Mouse (Mus musculus): ENCODE data around the gene AC134908.4.
A peak's percentile ranks its signal among the peaks of the same experiment; 100 is the strongest.
"Not testable (repeated sequence)": the region's sequence is repeated elsewhere in the genome, so short reads cannot be mapped to it uniquely, and the experiment has no call there.

AC134908.4 gene

DNA sequence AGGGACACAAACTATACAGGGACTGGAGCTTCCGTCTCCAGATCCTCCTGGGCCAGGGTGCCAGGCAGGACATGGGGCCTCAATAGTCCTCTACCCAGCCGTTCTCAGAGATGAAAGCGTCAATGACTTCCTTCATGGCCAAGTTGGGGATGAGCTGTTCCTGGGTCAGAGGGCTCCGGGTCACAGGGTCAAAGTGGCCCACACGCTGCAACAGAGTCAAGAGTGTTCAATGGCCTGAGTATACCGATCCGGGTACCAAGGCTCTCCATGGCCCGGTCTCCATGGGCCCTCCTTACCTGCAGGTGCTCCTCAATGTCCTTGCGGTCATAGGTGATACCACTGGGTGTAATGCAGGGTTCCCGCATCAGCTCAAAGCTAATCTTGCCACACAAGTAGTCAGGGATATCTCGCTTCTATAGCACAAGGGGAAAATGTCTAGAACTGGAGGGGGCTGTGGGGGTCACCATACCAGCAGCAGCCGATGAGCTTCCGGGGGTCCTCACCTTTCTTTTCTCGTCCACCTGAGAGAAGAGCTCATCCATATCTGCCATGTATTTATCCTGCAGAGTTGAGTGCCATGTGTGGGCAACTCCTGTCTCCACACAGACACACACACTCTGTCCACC, 35.5 kb upstream of the AC134908.4 start:
- DNase-seq, result no peak

- DNase-seq, result no peak
Observed at GRCm38 (mm10) chr17:25830200-25830753, 34.8 kb upstream of the AC134908.4 start.

DNA sequence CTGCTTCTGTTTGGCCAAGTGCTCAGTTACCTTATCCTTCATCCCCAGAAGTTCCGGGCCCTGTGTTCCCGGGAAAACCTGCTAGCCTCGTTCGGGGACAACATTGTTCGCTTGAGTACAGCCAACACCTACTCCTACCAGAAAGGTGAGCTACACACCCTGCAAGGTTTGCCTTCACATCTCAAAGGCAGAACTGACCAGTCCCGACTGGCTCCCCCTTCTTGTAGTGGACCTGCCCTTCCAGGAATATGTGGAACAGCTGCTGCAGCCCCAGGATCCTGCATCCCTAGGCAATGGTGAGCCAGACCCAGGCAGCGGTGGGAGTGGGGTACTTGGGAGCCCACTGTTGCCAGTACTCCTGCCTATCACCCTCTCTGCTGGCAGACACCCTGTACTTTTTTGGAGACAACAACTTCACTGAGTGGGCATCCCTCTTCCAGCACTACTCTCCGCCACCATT, 34.1 kb upstream of the AC134908.4 start:
- DNase-seq, result no peak

DNA sequence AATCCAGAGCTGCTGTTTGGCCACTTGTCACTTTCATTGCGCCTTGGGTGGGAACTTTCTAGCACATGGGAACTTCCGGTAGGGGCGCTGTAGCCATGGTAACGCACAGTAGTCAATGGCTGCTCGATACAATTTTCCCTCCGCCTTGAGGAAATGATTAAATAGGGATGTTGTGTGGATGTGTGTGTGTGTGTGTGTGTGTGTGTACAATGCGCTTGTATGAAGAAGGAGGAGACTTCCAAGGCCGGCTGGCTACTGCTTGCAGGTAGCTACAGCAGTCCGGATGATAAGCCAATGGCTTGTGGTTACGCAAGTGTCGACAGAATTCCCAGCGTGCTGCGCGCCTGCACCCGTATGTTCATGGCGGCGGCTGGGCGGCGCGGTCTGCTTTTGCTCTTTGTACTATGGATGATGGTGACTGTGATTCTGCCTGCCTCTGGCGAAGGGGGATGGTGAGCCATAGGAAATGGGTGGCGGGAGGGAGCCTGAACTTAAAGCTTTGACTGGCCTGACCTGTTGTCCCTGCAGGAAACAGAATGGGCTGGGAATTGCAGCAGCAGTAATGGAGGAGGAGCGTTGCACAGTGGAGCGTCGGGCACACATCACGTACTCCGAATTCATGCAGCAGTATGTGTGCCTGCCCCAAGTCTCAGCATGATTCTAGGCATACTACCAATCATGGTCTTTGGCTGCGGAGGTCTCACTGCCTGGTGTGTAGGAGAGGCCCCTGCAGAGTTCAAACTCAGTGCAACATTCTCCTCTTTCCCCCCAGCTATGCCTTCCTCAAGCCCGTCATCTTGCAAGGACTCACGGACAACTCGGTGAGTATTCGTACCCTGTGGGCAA, 33.5 kb upstream of the AC134908.4 start, which contains the start of gene Jmjd8:
Jmjd8 (plus strand) TSS at position 156 of the 846 bp plus-strand sequence.
- DNase-seq, result peak; percentile 86

GRCm38 (mm10) chr17:25828223-25828594, 32.8 kb upstream of the AC134908.4 start:
- no peak for DNase-seq

GRCm38 (mm10) chr17:25827546-25828222, 32.2 kb upstream of the AC134908.4 start:
- DNase-seq, result no peak

- no peak for DNase-seq
Observed at GRCm38 (mm10) chr17:25827011-25827410, 31.6 kb upstream of the AC134908.4 start.

DNA sequence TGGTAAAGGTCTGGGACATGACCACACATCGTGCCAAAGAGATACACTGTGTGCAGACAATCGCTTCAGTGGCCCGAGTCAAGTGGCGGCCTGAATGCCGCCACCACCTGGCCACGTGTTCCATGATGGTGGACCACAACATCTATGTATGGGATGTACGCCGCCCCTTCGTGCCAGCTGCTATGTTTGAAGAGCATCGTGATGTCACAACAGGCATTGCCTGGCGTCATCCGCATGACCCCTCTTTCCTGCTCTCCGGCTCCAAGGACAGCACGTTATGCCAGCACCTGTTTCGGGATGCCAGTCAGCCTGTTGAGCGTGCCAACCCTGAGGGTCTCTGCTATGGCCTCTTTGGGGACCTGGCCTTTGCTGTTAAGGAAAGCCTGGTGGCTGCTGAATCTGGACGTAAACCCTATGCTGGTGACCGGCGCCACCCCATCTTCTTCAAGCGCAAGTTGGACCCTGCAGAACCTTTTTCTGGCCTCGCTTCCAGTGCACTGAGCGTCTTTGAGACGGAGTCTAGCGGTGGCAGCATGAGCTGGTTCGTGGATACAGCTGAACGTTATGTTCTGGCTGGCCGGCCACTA, 30.6 kb upstream of the AC134908.4 start:
- no peak for DNase-seq

- DNase-seq, result no peak
Observed at GRCm38 (mm10) chr17:25825311-25825710, 29.9 kb upstream of the AC134908.4 start.

GRCm38 (mm10) chr17:25824362-25825142, 29.1 kb upstream of the AC134908.4 start:
- DNase-seq, result no peak

- DNase-seq, result peak; percentile 72
Observed at GRCm38 (mm10) chr17:25823452-25823851, 28.0 kb upstream of the AC134908.4 start, which contains the start of gene Wdr24. Wdr24 (plus strand) TSS chr17:25823627.

- no peak for DNase-seq
Observed at GRCm38 (mm10) chr17:25818851-25819780, 23.7 kb upstream of the AC134908.4 start.

GRCm38 (mm10) chr17:25817662-25818061, 22.2 kb upstream of the AC134908.4 start:
- no peak for DNase-seq

DNA sequence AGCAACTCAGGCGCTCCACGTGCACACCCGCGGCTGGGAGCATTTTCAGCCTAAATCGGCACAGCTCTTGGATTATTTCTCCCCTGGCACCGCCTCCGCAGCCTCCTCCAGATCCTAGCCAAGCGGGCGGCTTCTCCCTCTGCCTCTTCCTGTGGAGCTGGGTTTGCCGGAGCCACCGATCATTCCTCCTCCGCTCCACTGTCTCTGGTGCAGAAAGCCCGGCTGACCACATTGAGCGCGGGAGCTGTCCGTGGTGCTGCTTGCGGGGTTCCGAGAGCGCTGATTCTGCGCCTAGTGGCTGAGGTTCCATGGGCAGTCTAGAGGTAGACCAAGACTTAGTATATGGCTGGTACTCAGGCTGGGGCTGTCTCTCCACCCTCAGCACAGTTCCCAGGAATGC, 18.0 kb upstream of the AC134908.4 start:
- DNase-seq, result peak; percentile 88

- DNase-seq, result no peak
Observed at GRCm38 (mm10) chr17:25810890-25811289, 15.4 kb upstream of the AC134908.4 start.

DNA sequence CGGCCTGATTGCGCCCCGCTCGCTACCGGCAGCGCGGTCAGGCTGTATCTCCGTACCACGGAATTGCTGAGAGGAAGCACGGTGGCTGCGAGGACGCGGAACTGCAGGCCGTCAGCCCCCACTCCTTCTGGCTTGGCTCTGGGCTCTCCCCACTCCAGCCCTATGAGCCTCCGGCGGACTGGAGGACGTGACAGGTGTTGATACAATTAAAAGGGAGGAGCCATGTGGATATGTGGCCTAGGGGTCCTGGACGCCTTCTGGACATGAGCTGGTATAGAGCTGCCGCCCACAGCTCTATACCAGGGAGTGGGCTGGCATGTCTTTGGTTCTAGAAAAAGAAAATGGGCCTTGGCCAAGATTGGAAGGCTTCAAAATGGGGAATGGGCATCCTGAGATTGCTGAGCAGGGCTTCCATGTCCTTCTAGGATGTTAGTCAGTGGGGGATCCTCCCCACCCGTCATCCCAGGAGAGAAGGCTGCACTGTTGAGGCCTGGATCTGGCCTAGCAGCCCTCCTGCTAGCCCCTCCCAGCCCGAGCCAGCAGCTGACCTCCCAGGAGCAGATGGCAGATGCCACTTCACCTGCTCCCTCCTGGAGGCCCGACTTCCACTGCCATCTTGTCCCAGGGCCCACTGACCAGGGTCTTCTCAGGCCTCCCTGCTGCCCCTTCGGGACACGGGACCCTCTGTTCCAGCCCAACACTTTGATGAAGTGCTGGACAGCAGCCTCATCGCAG, 14.3 kb upstream of the AC134908.4 start:
- DNase-seq, result peak; percentile 64

DNA sequence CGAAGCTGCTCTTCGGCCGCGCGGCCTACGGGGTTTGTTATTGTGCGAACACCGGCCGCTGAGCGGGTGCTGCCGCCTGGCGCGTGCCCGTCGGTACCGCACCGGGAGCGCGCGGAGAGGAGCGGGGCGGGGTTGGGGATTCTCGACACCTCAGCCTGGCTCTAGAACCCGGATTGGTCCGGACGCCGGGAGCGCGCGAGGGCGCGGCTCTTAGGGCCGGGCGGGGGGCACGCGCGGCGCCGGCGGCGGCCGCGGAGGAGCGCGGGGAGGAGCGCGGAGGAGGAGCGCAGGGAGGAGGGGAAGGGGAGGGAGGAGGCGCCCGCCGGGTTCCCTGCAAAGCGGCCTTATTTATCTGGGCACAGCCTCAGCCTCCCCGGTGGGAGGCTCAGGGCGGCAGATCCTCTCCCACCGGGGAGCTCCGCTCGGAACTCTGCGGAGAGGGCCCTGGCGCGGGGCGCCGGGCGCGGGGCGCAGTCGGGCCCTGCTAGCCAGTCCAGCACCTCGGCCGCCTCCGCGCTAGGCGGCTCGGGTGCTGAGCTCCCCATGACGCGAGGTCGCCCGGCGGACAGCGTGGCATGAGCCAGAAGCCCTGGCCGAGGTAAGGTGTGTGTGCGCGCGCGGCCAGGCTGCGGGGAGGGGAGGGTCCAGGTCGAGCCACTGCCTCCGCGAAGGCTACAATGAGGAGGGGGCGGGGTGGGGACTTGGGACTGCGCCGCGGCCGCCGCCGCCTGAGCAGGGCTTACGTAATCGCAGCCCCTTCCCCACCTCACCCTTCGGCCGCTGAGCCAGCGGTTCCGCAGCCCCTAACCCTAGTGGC, 13.5 kb upstream of the AC134908.4 start, which contains the start of gene Fbxl16:
Fbxl16 (plus strand) TSS at position 297 of the 817 bp plus-strand sequence.
- DNase-seq, result peak; percentile 94

GRCm38 (mm10) chr17:25808028-25808427, 12.6 kb upstream of the AC134908.4 start:
- no peak for DNase-seq

GRCm38 (mm10) chr17:25807452-25807851, 12.0 kb upstream of the AC134908.4 start:
- DNase-seq, result not testable (repeated sequence)
